Mouse (Mus musculus): ENCODE results near the gene Cdh9. TPM values are rescaled to one million over a fixed set of nuclear protein-coding genes. Genes with fewer than 3 reads are reported as not detected.

Cdh9 gene
- polyA plus RNA-seq, 1 experiment from 2014 or later: 0.08 TPM

- H3K4me3 ChIP-seq (replicated peaks; ENCODE audit: low read depth, low read length): no peak overlapping the region
- no peaks in the 10 kb centered on the region for H3K4me1 ChIP-seq (replicated peaks; ENCODE audit: insufficient read depth, low read length)
- H3K27me3 ChIP-seq (ENCODE audit: insufficient read depth, low read length): no peaks in the 10 kb centered on the region
- ATAC-seq (replicated peaks; ENCODE audit: low FRiP score, low read depth) (no peak), DNase-seq (ENCODE audit: low spot score) (no peak)
- H3K36me3 ChIP-seq (ENCODE audit: insufficient read depth, low read length): no peaks in the 10 kb centered on the region
- no peak for TF ChIP-seq CTCF (IDR thresholded peaks at IDR 0.05; ENCODE audit: low read depth)
- H3K9ac ChIP-seq (ENCODE audit: low read depth, low read length): no peak overlapping the region
- no peaks in the 10 kb centered on the region for H3K9me3 ChIP-seq (replicated peaks; ENCODE audit: low read length)
- 84% methylated on average over 1 of the region's 1 CpGs for WGBS
- H3K27ac ChIP-seq: no peak overlapping the region
- no peak overlapping the region for H3K4me2 ChIP-seq (ENCODE audit: low read length)
Measured at GRCm38 (mm10) chr15:16896674-16897073, 168.1 kb downstream of the Cdh9 start.

Measured in kidney, postnatal 0 days (tissue).